Mouse (Mus musculus) forebrain, embryonic 12.5 days (tissue): ENCODE results near the gene Olfr1465. TPM values are rescaled to one million over a fixed set of nuclear protein-coding genes. Genes with fewer than 3 reads are reported as not detected.

Source experiments
- ATAC-seq: fragments of 200-750 bp; cut with Nextera tagmentation; 2 replicates; pipeline ENCODE4 v1.8.0; 2017; ENCODE audit warnings: moderate TSS enrichment; ENCODE audit not compliant: low FRiP score
- H3K27ac ChIP-seq: fragments of 300-500 bp; sonication (generic); 2 replicates; pipeline ENCODE4 v1.5.1; 2016; ENCODE audit warnings: mild to moderate bottlenecking
- H3K27me3 ChIP-seq: fragments of 300-500 bp; sonication (generic); 2 replicates; pipeline ENCODE4 v1.6.1; 2016; ENCODE audit warnings: mild to moderate bottlenecking
- H3K36me3 ChIP-seq: fragments of 300-500 bp; sonication (generic); replicated peaks from 2 replicates; pipeline ENCODE4 v1.6.1; 2016; ENCODE audit warnings: mild to moderate bottlenecking
- H3K4me1 ChIP-seq: fragments of 300-500 bp; sonication (generic); 2 replicates; pipeline ENCODE4 v1.6.1; 2016
- H3K4me2 ChIP-seq: fragments of 300-500 bp; sonication (generic); 2 replicates; pipeline ENCODE4 v1.6.1; 2016; ENCODE audit warnings: mild to moderate bottlenecking, moderate library complexity
- H3K4me3 ChIP-seq: fragments of 300-500 bp; sonication (generic); replicated peaks from 2 replicates; pipeline ENCODE4 v1.5.1; 2016; ENCODE audit warnings: mild to moderate bottlenecking
- H3K9ac ChIP-seq: fragments of 300-500 bp; sonication (generic); 2 replicates; pipeline ENCODE4 v1.6.1; 2016; ENCODE audit warnings: mild to moderate bottlenecking
- H3K9me3 ChIP-seq: fragments of 300-500 bp; sonication (generic); 2 replicates; pipeline ENCODE4 v1.6.1; 2016
- WGBS: fragments of 180-500 bp; shearing (Covaris S2); methylation state at CpG from one replicate; pipeline ENCODE4 v1.1.7; 2016; 5-methylcytosine and 5-hydroxymethylcytosine counted together
- polyA plus RNA-seq: library from polyadenylated mRNA; unstranded; fragments of >200 nt; fragmentation: Nextera tagmentation; extraction: Ambion mirVana; gene quantifications from 2 replicates; pipeline ENCODE4 v1.2.1, GENCODE M21; 2016

The Olfr1465 gene
- polyA plus RNA-seq = not detected in 2 replicates

DNA sequence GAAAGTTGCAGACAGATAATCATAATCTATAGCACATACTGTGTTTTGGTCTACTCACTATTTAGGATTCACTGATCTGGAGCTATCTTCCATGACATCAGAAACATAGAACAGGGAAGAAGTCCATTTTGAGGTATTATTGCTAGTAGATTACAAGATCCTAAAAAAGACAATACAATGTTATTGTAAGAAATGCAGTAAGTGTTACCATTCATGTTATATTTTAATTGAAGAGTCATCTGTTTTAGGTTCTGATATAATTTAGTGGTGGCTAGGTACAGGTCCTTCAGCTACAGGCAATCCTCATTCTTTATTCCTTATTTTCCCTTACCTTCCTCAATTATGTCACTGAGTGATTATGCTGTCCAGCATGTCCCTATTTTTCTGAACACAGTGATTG, at the start of gene Olfr1465:
Gene Olfr1465 (minus strand): TSS at position 101 of the 400 bp plus-strand sequence.
- H3K36me3 ChIP-seq = no peaks in the 10 kb centered on the region
- no peak within 1 kb of the TSS for H3K4me3 ChIP-seq
- no peaks in the 10 kb centered on the region for H3K27me3 ChIP-seq
- no peaks in the 10 kb centered on the region for H3K4me1 ChIP-seq
- no peak within 1 kb of the TSS for H3K9ac ChIP-seq
- ATAC-seq = no peak
- H3K4me2 ChIP-seq = no peak within 1 kb of the TSS
- no peak within 1 kb of the TSS for H3K27ac ChIP-seq
- H3K9me3 ChIP-seq = peaks cover 9% of the 10 kb centered on the region

DNA sequence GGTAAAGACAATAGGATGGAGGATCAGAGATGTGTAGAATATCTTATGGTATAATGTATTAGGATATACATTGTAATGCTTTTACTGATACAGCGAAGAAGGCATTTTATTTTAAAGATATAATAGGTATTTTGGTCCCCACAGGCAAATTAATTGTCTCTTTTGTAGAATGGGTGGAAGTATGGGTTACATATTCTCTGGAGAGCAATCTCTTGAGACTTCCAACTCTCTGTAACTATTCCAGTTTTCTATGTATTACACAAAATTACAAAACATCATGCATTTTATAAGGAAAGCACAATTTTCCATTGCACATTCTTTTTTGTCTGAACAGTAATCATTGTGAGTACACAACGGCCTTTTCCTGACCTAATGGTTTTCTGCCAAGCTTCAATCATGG, 46.6 kb upstream of the Olfr1465 start, which contains the start of gene Olfr1467:
Gene Olfr1467 (plus strand): TSS at position 301 of the 400 bp plus-strand sequence.
- Histone ChIP-seq H3K4me3 (no peak within 1 kb of the TSS), H3K9ac (no peak within 1 kb of the TSS), H3K4me1 (no peaks in the 10 kb centered on the region), H3K27ac (no peak within 1 kb of the TSS), H3K9me3 (peaks cover 12% of the 10 kb centered on the region), H3K4me2 (no peak within 1 kb of the TSS), H3K27me3 (no peaks in the 10 kb centered on the region), H3K36me3 (no peaks in the 10 kb centered on the region)
- 76% methylated on average over 2 of the region's 2 CpGs for WGBS
- ATAC-seq = no peak

DNA sequence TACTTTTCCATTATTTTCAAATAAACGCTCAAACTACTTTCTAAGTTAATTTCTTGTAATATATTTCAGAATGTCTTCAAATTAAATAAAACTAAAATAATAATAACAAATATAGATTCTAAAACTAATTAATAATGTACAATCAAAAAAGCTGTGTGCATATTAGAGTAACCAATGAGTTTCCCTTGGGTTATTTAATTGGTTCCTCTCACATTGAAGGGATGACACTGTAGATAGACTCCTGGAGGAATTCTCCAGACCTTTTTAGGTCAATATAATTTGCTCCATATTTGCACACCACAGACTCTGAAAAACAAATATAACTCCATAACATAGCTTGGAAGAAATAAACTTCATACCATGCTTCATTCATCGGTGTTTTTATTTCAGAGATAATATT, 23.2 kb upstream of the Olfr1465 start, which contains the start of gene Olfr1466:
Gene Olfr1466 (plus strand): TSS at position 301 of the 400 bp plus-strand sequence.
- Histone ChIP-seq H3K27me3 (no peaks in the 10 kb centered on the region), H3K9me3 (peaks cover 21% of the 10 kb centered on the region), H3K4me1 (no peaks in the 10 kb centered on the region), H3K4me3 (no peak within 1 kb of the TSS), H3K36me3 (no peaks in the 10 kb centered on the region), H3K9ac (no peak within 1 kb of the TSS), H3K4me2 (no peak within 1 kb of the TSS), H3K27ac (no peak within 1 kb of the TSS)
- 81% methylated on average over 2 of the region's 2 CpGs for WGBS
- no peak for ATAC-seq

Other genes with a start within 250 kb of the Olfr1465 start
- gene Olfr1457, start 217.7 kb downstream of the Olfr1465 start, polyA plus RNA-seq = not detected in 2 replicates
- gene Olfr1458, start 208.8 kb downstream of the Olfr1465 start, polyA plus RNA-seq = not detected in 2 replicates
- not detected in 2 replicates for gene Olfr1459, start 166.0 kb downstream of the Olfr1465 start, polyA plus RNA-seq
- gene Olfr1461, start 152.5 kb downstream of the Olfr1465 start, polyA plus RNA-seq = not detected in 2 replicates
- gene Olfr1462, start 129.8 kb downstream of the Olfr1465 start, polyA plus RNA-seq = not detected in 2 replicates
- not detected in 2 replicates for gene Olfr1463, start 84.2 kb downstream of the Olfr1465 start, polyA plus RNA-seq
- not detected in 2 replicates for gene Olfr1466, start 23.3 kb upstream of the Olfr1465 start, polyA plus RNA-seq
- gene Olfr1467, start 46.7 kb upstream of the Olfr1465 start, polyA plus RNA-seq = not detected in 2 replicates
- not detected in 2 replicates for gene Olfr1469, start 92.3 kb upstream of the Olfr1465 start, polyA plus RNA-seq
- gene Olfr1471, start 127.9 kb upstream of the Olfr1465 start, polyA plus RNA-seq = not detected in 2 replicates
- gene Olfr1472, start 140.5 kb upstream of the Olfr1465 start, polyA plus RNA-seq = not detected in 2 replicates
- gene Olfr1474, start 154.0 kb upstream of the Olfr1465 start, polyA plus RNA-seq = not detected in 2 replicates
- gene Olfr1475, start 164.7 kb upstream of the Olfr1465 start, polyA plus RNA-seq = not detected in 2 replicates
- not detected in 2 replicates for gene Olfr1477, start 185.0 kb upstream of the Olfr1465 start, polyA plus RNA-seq
- not detected in 2 replicates for gene Olfr1480, start 212.4 kb upstream of the Olfr1465 start, polyA plus RNA-seq